Mouse (Mus musculus): ENCODE data around the gene Olfr1448. TPM values are rescaled to one million over a fixed set of nuclear protein-coding genes. Genes with fewer than 3 reads are reported as not detected.
"Not testable (repeated sequence)": the region's sequence is repeated elsewhere in the genome, so short reads cannot be mapped to it uniquely, and the experiment has no call there.

Gene Olfr1448
- polyA plus RNA-seq (2014; fragmentation: Nextera tagmentation; extraction: Ambion mirVana): not detected in 2 replicates

DNA sequence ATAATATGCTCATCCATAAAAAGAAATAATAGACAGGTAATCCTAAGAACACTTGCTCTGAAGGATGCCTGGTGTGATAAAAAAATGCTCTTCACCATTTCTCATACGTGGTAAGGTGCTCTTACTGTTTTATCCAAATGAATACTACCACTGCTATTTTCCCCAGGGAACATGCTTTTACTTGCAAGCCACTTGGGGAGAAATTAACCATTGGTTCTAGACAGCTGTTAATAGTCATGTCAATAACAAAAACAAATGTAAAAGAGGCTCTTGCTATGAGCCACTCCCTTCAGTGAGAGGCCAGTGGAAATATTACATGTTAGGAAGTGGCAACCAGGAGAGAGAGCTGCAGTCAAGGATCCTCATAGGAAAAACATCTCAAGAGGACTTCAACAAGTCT is at the start of gene Olfr1448:
Gene Olfr1448, minus strand, starts transcription at position 101 of the 400 bp plus-strand sequence.
- H3K4me3 ChIP-seq (ENCODE audit: low read depth, low read length): no peak within 1 kb of the TSS
- no peaks in the 10 kb centered on the region for H3K27me3 ChIP-seq (replicated peaks; ENCODE audit: control insufficient read depth, insufficient read depth, low read length)
- no peak within 1 kb of the TSS for H3K4me2 ChIP-seq (ENCODE audit: low read depth, low read length)
- H3K27ac ChIP-seq (replicated peaks; ENCODE audit: low read depth, low read length): no peak within 1 kb of the TSS
- DNase-seq (ENCODE audit: low spot score) (no peak), ATAC-seq (ENCODE audit: low read depth) (no peak)
- H3K9ac ChIP-seq (ENCODE audit: low read depth, low read length): no peak within 1 kb of the TSS
- H3K9me3 ChIP-seq (ENCODE audit: control insufficient read depth, low read length): no peaks in the 10 kb centered on the region
- H3K4me1 ChIP-seq (ENCODE audit: control insufficient read depth, insufficient read depth, low read length): no peaks in the 10 kb centered on the region
- 59% methylated on average over 1 of the region's 1 CpGs for WGBS
- H3K36me3 ChIP-seq (ENCODE audit: control insufficient read depth, insufficient read depth, low read length): no peaks in the 10 kb centered on the region

DNA sequence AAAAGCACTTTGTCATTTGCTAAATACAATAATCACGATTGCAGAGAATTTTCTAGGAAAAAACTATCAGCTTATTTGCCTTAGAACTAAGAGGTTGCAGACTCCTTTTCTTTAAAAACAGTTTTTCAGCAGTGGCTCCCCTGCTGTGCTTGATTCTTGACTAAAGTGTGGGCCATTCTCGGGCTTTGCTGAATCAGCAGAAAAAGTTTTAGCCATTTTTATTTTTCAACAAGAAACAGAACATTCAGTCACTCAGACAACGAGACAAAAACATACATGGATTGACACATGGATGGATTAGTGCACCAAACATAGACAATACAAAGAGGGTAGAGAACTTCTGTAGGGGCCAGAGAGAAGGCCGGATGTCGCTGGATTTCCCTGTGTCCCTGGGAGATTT is 45.9 kb upstream of the Olfr1448 start:
- ATAC-seq (ENCODE audit: low read depth); H3K4me2 ChIP-seq (ENCODE audit: low read depth, low read length); H3K9ac ChIP-seq (ENCODE audit: low read depth, low read length); H3K27ac ChIP-seq (replicated peaks; ENCODE audit: low read depth, low read length); H3K4me3 ChIP-seq (ENCODE audit: low read depth, low read length); H3K27me3 ChIP-seq (replicated peaks; ENCODE audit: control insufficient read depth, insufficient read depth, low read length); H3K9me3 ChIP-seq (ENCODE audit: control insufficient read depth, low read length); DNase-seq (ENCODE audit: low spot score); H3K36me3 ChIP-seq (ENCODE audit: control insufficient read depth, insufficient read depth, low read length); H3K4me1 ChIP-seq (ENCODE audit: control insufficient read depth, insufficient read depth, low read length): not testable (repeated sequence)
- WGBS: 82% methylated on average over 5 of the region's 5 CpGs

DNA sequence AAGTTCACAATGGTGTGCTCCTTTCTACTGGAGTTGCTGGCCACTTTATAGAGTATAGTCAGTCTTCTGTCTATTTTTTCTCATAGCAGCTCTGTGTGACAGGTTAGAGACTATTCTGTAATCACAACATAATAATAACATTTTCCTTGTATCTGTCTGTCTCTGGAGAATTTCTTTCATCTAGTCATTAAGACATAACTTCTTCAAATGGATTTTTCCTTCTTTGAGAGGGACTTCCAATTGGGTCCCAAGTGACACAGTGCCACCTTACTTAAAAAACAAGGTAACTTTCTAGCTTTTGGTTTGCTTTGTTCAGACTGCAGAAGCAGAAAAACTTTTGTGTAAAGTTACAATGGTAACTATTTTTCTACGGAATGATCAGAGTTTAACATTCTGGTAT is 25.7 kb upstream of the Olfr1448 start, which contains the start of gene Olfr1450:
Gene Olfr1450, plus strand, starts transcription at position 301 of the 400 bp plus-strand sequence.
- Histone ChIP-seq H3K9me3 (ENCODE audit: control insufficient read depth, low read length) (no peaks in the 10 kb centered on the region), H3K4me3 (ENCODE audit: low read depth, low read length) (no peak within 1 kb of the TSS), H3K27ac (replicated peaks; ENCODE audit: low read depth, low read length) (no peak within 1 kb of the TSS), H3K4me2 (ENCODE audit: low read depth, low read length) (no peak within 1 kb of the TSS), H3K27me3 (replicated peaks; ENCODE audit: control insufficient read depth, insufficient read depth, low read length) (no peaks in the 10 kb centered on the region), H3K4me1 (ENCODE audit: control insufficient read depth, insufficient read depth, low read length) (no peaks in the 10 kb centered on the region), H3K9ac (ENCODE audit: low read depth, low read length) (no peak within 1 kb of the TSS), H3K36me3 (ENCODE audit: control insufficient read depth, insufficient read depth, low read length) (no peaks in the 10 kb centered on the region)
- WGBS: 90% methylated on average over 1 of the region's 1 CpGs
- DNase-seq (ENCODE audit: low spot score): no peak
- no peak for ATAC-seq (ENCODE audit: low read depth)

- H3K9me3 ChIP-seq (ENCODE audit: control insufficient read depth, low read length): no peaks in the 10 kb centered on the region
- DNase-seq (ENCODE audit: low spot score) (no peak), ATAC-seq (ENCODE audit: low read depth) (no peak)
- no peak within 1 kb of the TSS for H3K27ac ChIP-seq (replicated peaks; ENCODE audit: low read depth, low read length)
- no peak within 1 kb of the TSS for H3K9ac ChIP-seq (ENCODE audit: low read depth, low read length)
- H3K4me1 ChIP-seq (ENCODE audit: control insufficient read depth, insufficient read depth, low read length): no peaks in the 10 kb centered on the region
- H3K36me3 ChIP-seq (ENCODE audit: control insufficient read depth, insufficient read depth, low read length): no peaks in the 10 kb centered on the region
- no peak within 1 kb of the TSS for H3K4me3 ChIP-seq (ENCODE audit: low read depth, low read length)
- H3K4me2 ChIP-seq (ENCODE audit: low read depth, low read length): no peak within 1 kb of the TSS
- no peaks in the 10 kb centered on the region for H3K27me3 ChIP-seq (replicated peaks; ENCODE audit: control insufficient read depth, insufficient read depth, low read length)
These were observed 6.3 kb upstream of the Olfr1448 start, which contains the start of gene Olfr1449 for GRCm38 (mm10) chr19:12930540-12930939. Gene Olfr1449 (plus strand): TSS chr19:12930840.

DNA sequence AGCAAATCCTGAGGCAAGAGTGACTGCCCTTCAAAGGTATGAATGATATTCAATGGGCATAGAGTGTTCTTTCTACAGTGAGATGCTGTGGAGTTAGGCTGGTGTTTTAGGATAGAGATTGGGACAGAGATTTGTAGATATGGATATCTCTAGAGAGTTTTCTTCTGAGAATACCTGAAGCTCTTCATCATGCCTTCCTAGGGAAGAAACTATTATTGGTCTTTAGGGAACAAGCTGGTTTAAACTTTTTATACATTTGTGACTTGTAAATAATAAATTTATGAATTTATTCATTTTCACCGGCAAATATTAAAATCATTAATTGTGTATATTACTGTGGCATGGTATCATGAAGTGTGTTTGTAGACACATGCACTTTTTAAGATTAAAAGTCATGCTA is 20.6 kb downstream of the Olfr1448 start, which contains the start of gene Olfr1447:
Gene Olfr1447, minus strand, starts transcription at position 101 of the 400 bp plus-strand sequence.
- H3K36me3 ChIP-seq (ENCODE audit: control insufficient read depth, insufficient read depth, low read length): no peaks in the 10 kb centered on the region
- no peaks in the 10 kb centered on the region for H3K27me3 ChIP-seq (replicated peaks; ENCODE audit: control insufficient read depth, insufficient read depth, low read length)
- 94% methylated on average over 1 of the region's 1 CpGs for WGBS
- no peak within 1 kb of the TSS for H3K27ac ChIP-seq (replicated peaks; ENCODE audit: low read depth, low read length)
- no peak within 1 kb of the TSS for H3K4me2 ChIP-seq (ENCODE audit: low read depth, low read length)
- H3K9ac ChIP-seq (ENCODE audit: low read depth, low read length): no peak within 1 kb of the TSS
- H3K9me3 ChIP-seq (ENCODE audit: control insufficient read depth, low read length): no peaks in the 10 kb centered on the region
- no peak for ATAC-seq (ENCODE audit: low read depth)
- H3K4me3 ChIP-seq (ENCODE audit: low read depth, low read length): no peak within 1 kb of the TSS
- no peak for DNase-seq (ENCODE audit: low spot score)
- no peaks in the 10 kb centered on the region for H3K4me1 ChIP-seq (ENCODE audit: control insufficient read depth, insufficient read depth, low read length)

DNA sequence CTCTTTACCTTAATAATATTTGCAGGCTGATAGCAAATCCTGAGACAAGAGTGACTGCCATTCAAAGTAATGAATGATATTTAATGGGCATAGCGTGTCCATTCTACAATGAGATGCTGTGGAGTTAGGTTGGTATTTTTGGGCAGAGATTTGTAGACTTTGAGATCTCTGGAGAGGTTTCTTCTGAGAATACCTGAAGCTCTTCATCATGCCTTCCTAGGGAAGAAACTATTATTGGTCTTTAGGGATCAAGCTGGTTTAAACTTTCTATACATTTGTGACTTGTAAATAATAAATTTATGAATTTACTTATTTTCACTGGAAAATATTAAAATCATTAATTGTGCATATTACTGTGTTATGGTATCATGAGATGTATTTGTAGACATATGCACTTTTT is 30.8 kb downstream of the Olfr1448 start, which contains the start of gene Olfr1446:
Gene Olfr1446, minus strand, starts transcription at position 101 of the 400 bp plus-strand sequence.
- Histone ChIP-seq H3K27ac (replicated peaks; ENCODE audit: low read depth, low read length) (no peak within 1 kb of the TSS), H3K27me3 (replicated peaks; ENCODE audit: control insufficient read depth, insufficient read depth, low read length) (no peaks in the 10 kb centered on the region), H3K9me3 (ENCODE audit: control insufficient read depth, low read length) (no peaks in the 10 kb centered on the region), H3K4me1 (ENCODE audit: control insufficient read depth, insufficient read depth, low read length) (no peaks in the 10 kb centered on the region), H3K36me3 (ENCODE audit: control insufficient read depth, insufficient read depth, low read length) (no peaks in the 10 kb centered on the region), H3K4me3 (ENCODE audit: low read depth, low read length) (no peak within 1 kb of the TSS), H3K4me2 (ENCODE audit: low read depth, low read length) (no peak within 1 kb of the TSS), H3K9ac (ENCODE audit: low read depth, low read length) (no peak within 1 kb of the TSS)
- 80% methylated on average over 1 of the region's 1 CpGs for WGBS
- DNase-seq (ENCODE audit: low spot score) (no peak), ATAC-seq (ENCODE audit: low read depth) (no peak)

GRCm38 (mm10) chr19:12883555-12883954 is 40.7 kb downstream of the Olfr1448 start, which contains the start of gene Olfr1445:
Gene Olfr1445 (plus strand): TSS chr19:12883855.
- WGBS: 79% methylated on average over 2 of the region's 2 CpGs
- Histone ChIP-seq H3K4me1 (ENCODE audit: control insufficient read depth, insufficient read depth, low read length) (no peaks in the 10 kb centered on the region), H3K36me3 (ENCODE audit: control insufficient read depth, insufficient read depth, low read length) (no peaks in the 10 kb centered on the region), H3K4me3 (ENCODE audit: low read depth, low read length) (no peak within 1 kb of the TSS), H3K9me3 (ENCODE audit: control insufficient read depth, low read length) (no peaks in the 10 kb centered on the region), H3K27me3 (replicated peaks; ENCODE audit: control insufficient read depth, insufficient read depth, low read length) (no peaks in the 10 kb centered on the region), H3K4me2 (ENCODE audit: low read depth, low read length) (no peak within 1 kb of the TSS), H3K9ac (ENCODE audit: low read depth, low read length) (no peak within 1 kb of the TSS), H3K27ac (replicated peaks; ENCODE audit: low read depth, low read length) (no peak within 1 kb of the TSS)
- ATAC-seq (ENCODE audit: low read depth) (no peak), DNase-seq (ENCODE audit: low spot score) (no peak)

Other genes starting within 250 kb of the Olfr1448 start
- gene Olfr1443, start 246.3 kb downstream of the Olfr1448 start, polyA plus RNA-seq (2014; fragmentation: Nextera tagmentation; extraction: Ambion mirVana): not detected in 2 replicates
- gene Keg1, start 228.6 kb downstream of the Olfr1448 start, polyA plus RNA-seq (2014; fragmentation: Nextera tagmentation; extraction: Ambion mirVana): not detected in 2 replicates
- 0.29 and 0.81 TPM in 2 replicates for gene Cntf, start 158.8 kb downstream of the Olfr1448 start, polyA plus RNA-seq (2014; fragmentation: Nextera tagmentation; extraction: Ambion mirVana)
- 8.9 and 10.1 TPM in 2 replicates for gene Zfp91, start 128.3 kb downstream of the Olfr1448 start, polyA plus RNA-seq (2014; fragmentation: Nextera tagmentation; extraction: Ambion mirVana)
- 4.2 and 4.6 TPM in 2 replicates for gene Lpxn, start 128.2 kb downstream of the Olfr1448 start, polyA plus RNA-seq (2014; fragmentation: Nextera tagmentation; extraction: Ambion mirVana)
- not detected in 2 replicates for gene Gm5244, start 77.7 kb downstream of the Olfr1448 start, polyA plus RNA-seq (2014; fragmentation: Nextera tagmentation; extraction: Ambion mirVana)
- not detected in 2 replicates for gene Olfr1444, start 67.1 kb downstream of the Olfr1448 start, polyA plus RNA-seq (2014; fragmentation: Nextera tagmentation; extraction: Ambion mirVana)
- gene Olfr1445, start 40.6 kb downstream of the Olfr1448 start, polyA plus RNA-seq (2014; fragmentation: Nextera tagmentation; extraction: Ambion mirVana): not detected in 2 replicates
- not detected in 2 replicates for gene Olfr1446, start 30.9 kb downstream of the Olfr1448 start, polyA plus RNA-seq (2014; fragmentation: Nextera tagmentation; extraction: Ambion mirVana)
- not detected in 2 replicates for gene Olfr1447, start 20.7 kb downstream of the Olfr1448 start, polyA plus RNA-seq (2014; fragmentation: Nextera tagmentation; extraction: Ambion mirVana)
- gene Olfr1449, start 6.4 kb upstream of the Olfr1448 start, polyA plus RNA-seq (2014; fragmentation: Nextera tagmentation; extraction: Ambion mirVana): not detected in 2 replicates
- gene Olfr1450, start 25.8 kb upstream of the Olfr1448 start, polyA plus RNA-seq (2014; fragmentation: Nextera tagmentation; extraction: Ambion mirVana): not detected in 2 replicates
- not detected in 2 replicates for gene Olfr1451, start 70.6 kb upstream of the Olfr1448 start, polyA plus RNA-seq (2014; fragmentation: Nextera tagmentation; extraction: Ambion mirVana)
- not detected in 2 replicates for gene Olfr1453, start 103.9 kb upstream of the Olfr1448 start, polyA plus RNA-seq (2014; fragmentation: Nextera tagmentation; extraction: Ambion mirVana)
- gene Olfr1454, start 136.2 kb upstream of the Olfr1448 start, polyA plus RNA-seq (2014; fragmentation: Nextera tagmentation; extraction: Ambion mirVana): 0.13 TPM in 1 of 2 replicates, not detected in the other
- gene Olfr1457, start 173.5 kb upstream of the Olfr1448 start, polyA plus RNA-seq (2014; fragmentation: Nextera tagmentation; extraction: Ambion mirVana): not detected in 2 replicates
- gene Olfr1458, start 182.4 kb upstream of the Olfr1448 start, polyA plus RNA-seq (2014; fragmentation: Nextera tagmentation; extraction: Ambion mirVana): not detected in 2 replicates
- 0.11 TPM in 1 of 2 replicates, not detected in the other for gene Olfr1459, start 225.1 kb upstream of the Olfr1448 start, polyA plus RNA-seq (2014; fragmentation: Nextera tagmentation; extraction: Ambion mirVana)
- gene Olfr1461, start 238.6 kb upstream of the Olfr1448 start, polyA plus RNA-seq (2014; fragmentation: Nextera tagmentation; extraction: Ambion mirVana): not detected in 2 replicates

All from embryonic facial prominence, embryonic 14.5 days (tissue).